Mouse (Mus musculus) heart, postnatal 14 days (tissue): ENCODE data around the gene Ddx52. TPM values are rescaled to one million over a fixed set of nuclear protein-coding genes. Genes with fewer than 3 reads are reported as not detected.

Experiments used
- DNase-seq, 2 experiments: peaks; one replicate each; pipeline ENCODE4 v3.0.0; 2021 to 2022
- intact Hi-C: fragments of 180-260 bp; cut with DNase I; formaldehyde crosslinking; loops from one replicate; pipeline ENCODE4 v1.15.1; 2025
- total RNA-seq, 2 experiments: library from RNA; stranded (reverse); gene quantifications; 2 replicates each; pipeline ENCODE4 v1.2.3; 2021

Ddx52 gene
- total RNA-seq, 2 experiments from 2014 or later, result 10.1 TPM

DNA sequence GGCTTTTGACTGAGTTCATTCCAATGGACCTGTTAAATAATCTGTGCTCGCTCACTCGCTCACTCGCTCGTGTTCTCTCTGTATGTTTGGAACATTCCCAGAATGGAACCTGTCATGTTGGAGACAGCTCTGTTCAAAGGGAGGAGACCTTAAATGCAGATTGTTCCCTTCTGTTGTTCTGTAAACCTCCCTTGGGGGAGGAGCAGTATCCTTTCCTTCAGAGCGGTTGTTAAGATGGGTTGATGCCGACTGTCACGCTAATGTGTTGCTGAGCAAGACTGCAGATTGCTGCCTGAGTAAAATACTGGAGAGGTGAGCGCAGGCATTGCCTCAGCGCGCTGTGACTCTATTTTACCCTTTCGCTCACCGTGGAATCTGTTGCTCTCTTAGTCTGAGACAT lies 69.2 kb downstream of the Ddx52 start:
- intact Hi-C loops, result no loop called here
- DNase-seq, result no peak

DNA sequence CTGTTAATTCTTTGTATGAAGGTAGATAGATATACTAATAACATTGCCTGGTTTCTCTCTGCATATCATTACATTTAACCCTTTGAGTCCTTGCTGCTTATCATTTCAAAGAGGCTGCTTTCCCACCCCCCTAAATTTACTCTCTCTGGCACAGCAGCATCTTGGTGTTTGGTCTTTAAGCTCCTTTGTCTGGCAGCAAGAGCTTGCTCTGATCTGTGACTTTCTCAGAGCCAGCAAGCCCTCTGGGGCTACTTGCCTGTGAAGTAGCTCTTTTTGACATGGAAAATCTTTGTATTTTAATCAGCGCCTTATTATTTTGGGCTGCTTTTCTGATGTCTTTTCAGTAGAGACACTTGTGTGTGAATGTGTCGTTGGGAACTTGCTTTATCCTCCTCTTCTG lies 69.7 kb downstream of the Ddx52 start:
- no peak for DNase-seq
- intact Hi-C loops, result no loop called here

Other genes starting within 250 kb of the Ddx52 start
- 1 to 10 TPM; 2.2 to 3.1 TPM for gene Wfdc17, start 238.1 kb upstream of the Ddx52 start, total RNA-seq
- gene Wfdc18, start 233.0 kb upstream of the Ddx52 start, total RNA-seq, result not detected
- gene Wfdc21, start 195.1 kb upstream of the Ddx52 start, total RNA-seq, result under 1 TPM; 0.76 to 0.80 TPM
- 1 to 10 TPM; 6.1 to 7.7 TPM for gene Heatr6, start 188.4 kb upstream of the Ddx52 start, total RNA-seq
- gene Hnf1b, start 92.0 kb upstream of the Ddx52 start, total RNA-seq, result not detected
- 10 to 100 TPM; 24.4 to 25.0 TPM for gene Synrg, start 22.4 kb downstream of the Ddx52 start, total RNA-seq
- gene Dusp14, start 127.2 kb downstream of the Ddx52 start, total RNA-seq, result under 1 TPM; 0.69 to 0.76 TPM
- gene Tada2a, start 187.5 kb downstream of the Ddx52 start, total RNA-seq, result 1 to 10 TPM; 6.2 to 6.3 TPM
- 10 to 100 TPM; 11.4 to 12.5 TPM for gene Acaca, start 187.6 kb downstream of the Ddx52 start, total RNA-seq
- not detected for gene Gm11437, start 225.4 kb downstream of the Ddx52 start, total RNA-seq